Mouse (Mus musculus) spleen, postnatal 0 days (tissue): Measurements from ENCODE around the gene Zfp941. TPM values are rescaled to one million over a fixed set of nuclear protein-coding genes. Genes with fewer than 3 reads are reported as not detected.

Source experiments
- polyA plus RNA-seq: library from polyadenylated mRNA; unstranded; fragments of >200 nt; fragmentation: Nextera tagmentation; extraction: Ambion mirVana; gene quantifications from 2 replicates; pipeline ENCODE4 v1.2.1, GENCODE M21; 2015

Gene Zfp941
- polyA plus RNA-seq, result 0.13 TPM in 2 replicates

GRCm38 (mm10) chr7:140821653-140822329 is at the start of gene Zfp941:
Gene Zfp941 (minus strand): TSS chr7:140822178.

GRCm38 (mm10) chr7:140857550-140858505 is 35.9 kb upstream of the Zfp941 start, which contains the start of gene Bet1l:
Gene Bet1l (minus strand): TSS chr7:140857577.

GRCm38 (mm10) chr7:140856785-140857549 is 35.0 kb upstream of the Zfp941 start, which contains the start of gene Ric8a:
Gene Ric8a (plus strand): TSS chr7:140856957.

GRCm38 (mm10) chr7:140855860-140856784 is 34.1 kb upstream of the Zfp941 start, which contains the start of gene Gm45785:
Gene Gm45785 (minus strand): TSS chr7:140856331.

GRCm38 (mm10) chr7:140847755-140848580 is 26.0 kb upstream of the Zfp941 start, which contains the start of gene Odf3:
Gene Odf3 (plus strand): TSS chr7:140847805.

GRCm38 (mm10) chr7:140844905-140845665 is 23.1 kb upstream of the Zfp941 start, which contains the start of gene Scgb1c1:
Gene Scgb1c1 (plus strand): TSS chr7:140845547.

GRCm38 (mm10) chr7:140834968-140835757 is 13.2 kb upstream of the Zfp941 start, which contains the start of gene Urah:
Gene Urah (plus strand): TSS chr7:140835018.

GRCm38 (mm10) chr7:140787406-140788052 is 34.4 kb downstream of the Zfp941 start, which contains the start of gene Syce1:
Gene Syce1 (minus strand): TSS chr7:140787852.

GRCm38 (mm10) chr7:140763447-140764020 is 58.4 kb downstream of the Zfp941 start, which contains the start of gene Cyp2e1:
Gene Cyp2e1 (plus strand): TSS chr7:140763739.

Other genes with a start within 250 kb of the Zfp941 start
- 0.01 TPM in 2 replicates for gene Olfr46, start 220.9 kb downstream of the Zfp941 start, polyA plus RNA-seq
- not detected in 2 replicates for gene Olfr61, start 193.2 kb downstream of the Zfp941 start, polyA plus RNA-seq
- gene Olfr53, start 175.7 kb downstream of the Zfp941 start, polyA plus RNA-seq, result not detected in 2 replicates
- gene Olfr539, start 162.2 kb downstream of the Zfp941 start, polyA plus RNA-seq, result not detected in 2 replicates
- not detected in 2 replicates for gene Olfr45, start 140.2 kb downstream of the Zfp941 start, polyA plus RNA-seq
- not detected in 2 replicates for gene Olfr541, start 124.9 kb downstream of the Zfp941 start, polyA plus RNA-seq
- 0.19 and 0.23 TPM in 2 replicates for gene Cyp2e1, start 58.4 kb downstream of the Zfp941 start, polyA plus RNA-seq
- gene Syce1, start 34.3 kb downstream of the Zfp941 start, polyA plus RNA-seq, result 0.16 TPM in 1 of 2 replicates, not detected in the other
- gene Urah, start 12.8 kb upstream of the Zfp941 start, polyA plus RNA-seq, result 0.18 TPM in 1 of 2 replicates, not detected in the other
- gene Scgb1c1, start 23.4 kb upstream of the Zfp941 start, polyA plus RNA-seq, result not detected in 2 replicates
- gene Odf3, start 25.6 kb upstream of the Zfp941 start, polyA plus RNA-seq, result 0.12 and 0.16 TPM in 2 replicates
- gene Gm45785, start 34.2 kb upstream of the Zfp941 start, polyA plus RNA-seq, result not detected in 2 replicates
- gene Ric8a, start 34.8 kb upstream of the Zfp941 start, polyA plus RNA-seq, result 31.8 and 36.1 TPM in 2 replicates
- gene Bet1l, start 35.4 kb upstream of the Zfp941 start, polyA plus RNA-seq, result 32.7 and 38.1 TPM in 2 replicates
- 159 and 163 TPM in 2 replicates for gene Psmd13, start 59.8 kb upstream of the Zfp941 start, polyA plus RNA-seq
- 21.7 and 24.0 TPM in 2 replicates for gene Sirt3, start 60.1 kb upstream of the Zfp941 start, polyA plus RNA-seq
- 0.55 and 1.2 TPM in 2 replicates for gene Cox8b, start 78.3 kb upstream of the Zfp941 start, polyA plus RNA-seq
- 0.08 TPM in 2 replicates for gene Nlrp6, start 98.7 kb upstream of the Zfp941 start, polyA plus RNA-seq
- gene Pgghg, start 119.2 kb upstream of the Zfp941 start, polyA plus RNA-seq, result 6.2 and 8.2 TPM in 2 replicates
- 0.97 and 1.4 TPM in 2 replicates for gene Ifitm5, start 128.1 kb upstream of the Zfp941 start, polyA plus RNA-seq
- gene Gm45717, start 133.8 kb upstream of the Zfp941 start, polyA plus RNA-seq, result 0.40 TPM in 1 of 2 replicates, not detected in the other
- 630 and 797 TPM in 2 replicates for gene Ifitm2, start 133.8 kb upstream of the Zfp941 start, polyA plus RNA-seq
- 143 and 182 TPM in 2 replicates for gene Ifitm1, start 145.0 kb upstream of the Zfp941 start, polyA plus RNA-seq
- gene Ifitm3, start 188.6 kb upstream of the Zfp941 start, polyA plus RNA-seq, result 384 and 520 TPM in 2 replicates
- 94.2 and 145 TPM in 2 replicates for gene Ifitm6, start 195.7 kb upstream of the Zfp941 start, polyA plus RNA-seq
- gene Gm17387, start 207.0 kb upstream of the Zfp941 start, polyA plus RNA-seq, result not detected in 2 replicates
- gene B4galnt4, start 238.9 kb upstream of the Zfp941 start, polyA plus RNA-seq, result 0.29 and 0.49 TPM in 2 replicates